Mouse (Mus musculus) lung, embryonic 14.5 days (tissue): ENCODE data around the gene Fars2. TPM values are rescaled to one million over a fixed set of nuclear protein-coding genes. Genes with fewer than 3 reads are reported as not detected.

Experiments used
- ATAC-seq: fragments of 200-750 bp; cut with Nextera tagmentation; 2 replicates; pipeline ENCODE4 v1.8.0; 2017; ENCODE audit warnings: mild to moderate bottlenecking, moderate TSS enrichment, moderate library complexity; ENCODE audit not compliant: insufficient read depth
- DNase-seq: peaks from one replicate; pipeline ENCODE4 v3.0.0-alpha.2; 2015
- H3K27ac ChIP-seq: fragments of 300-500 bp; sonication (generic); 2 replicates; pipeline ENCODE4 v1.5.1; 2014; ENCODE audit warnings: low read depth, mild to moderate bottlenecking, moderate library complexity
- H3K27me3 ChIP-seq: fragments of 300-500 bp; sonication (generic); 2 replicates; pipeline ENCODE4 v1.6.1; 2014; ENCODE audit warnings: low read length, control low read depth; ENCODE audit not compliant: insufficient read depth
- H3K36me3 ChIP-seq: fragments of 300-500 bp; sonication (generic); 2 replicates; pipeline ENCODE4 v1.6.1; 2014; ENCODE audit warnings: control low read depth; ENCODE audit not compliant: insufficient read depth
- H3K4me1 ChIP-seq: fragments of 300-500 bp; sonication (generic); 2 replicates; pipeline ENCODE4 v1.6.1; 2014; ENCODE audit warnings: antibody characterized with exemption, control low read depth; ENCODE audit not compliant: insufficient read depth
- H3K4me2 ChIP-seq: fragments of 300-500 bp; sonication (generic); 2 replicates; pipeline ENCODE4 v1.6.1; 2014; ENCODE audit warnings: mild to moderate bottlenecking
- H3K4me3 ChIP-seq: fragments of 300-500 bp; sonication (generic); 2 replicates; pipeline ENCODE4 v1.5.1; 2014; ENCODE audit warnings: low read depth, low read length
- H3K9ac ChIP-seq: fragments of 300-500 bp; sonication (generic); 2 replicates; pipeline ENCODE4 v1.6.1; 2014
- H3K9me3 ChIP-seq: fragments of 300-500 bp; sonication (generic); 2 replicates; pipeline ENCODE4 v1.6.1; 2016; ENCODE audit warnings: low read depth, low read length, control low read depth
- CTCF ChIP-seq: IDR thresholded peaks from 2 replicates; pipeline ENCODE4 v1.5.1; 2016; ENCODE audit warnings: antibody characterized with exemption, low read depth
- WGBS: fragments of 180-500 bp; shearing (Covaris S2); extraction: QIAGEN DNeasy Blood & Tissue Kit; methylation state at CpG from one replicate; pipeline ENCODE4 v1.1.7; 2014; 5-methylcytosine and 5-hydroxymethylcytosine counted together
- polyA plus RNA-seq: library from polyadenylated mRNA; unstranded; fragments of >200 nt; fragmentation: Nextera tagmentation; extraction: Ambion mirVana; gene quantifications from 2 replicates; pipeline ENCODE4 v1.2.1, GENCODE M21; 2014

Gene Fars2
- polyA plus RNA-seq, 1 experiment from 2014 or later = 29.3 TPM

GRCm38 (mm10) chr13:36367712-36368491 is 250.7 kb downstream of the Fars2 start:
- no peak for DNase-seq
- no peaks in the 10 kb centered on the region for H3K36me3 ChIP-seq
- no peaks in the 10 kb centered on the region for H3K27me3 ChIP-seq
- no peak overlapping the region for H3K4me2 ChIP-seq
- H3K4me1 ChIP-seq = no peaks in the 10 kb centered on the region
- no peak overlapping the region for H3K4me3 ChIP-seq
- H3K27ac ChIP-seq = no peak overlapping the region
- no peaks in the 10 kb centered on the region for H3K9me3 ChIP-seq
- no peak for ATAC-seq
- no peak overlapping the region for H3K9ac ChIP-seq
- no peak for TF ChIP-seq CTCF

- no peak overlapping the region for H3K9ac ChIP-seq
- DNase-seq = no peak
- no peak overlapping the region for H3K4me3 ChIP-seq
- no peak for TF ChIP-seq CTCF
- 79% methylated on average over 3 of the region's 3 CpGs for WGBS
- no peak for ATAC-seq
- H3K9me3 ChIP-seq = no peaks in the 10 kb centered on the region
- H3K4me1 ChIP-seq = no peaks in the 10 kb centered on the region
- no peak overlapping the region for H3K27ac ChIP-seq
- H3K4me2 ChIP-seq = no peak overlapping the region
- no peaks in the 10 kb centered on the region for H3K27me3 ChIP-seq
- no peaks in the 10 kb centered on the region for H3K36me3 ChIP-seq
These were observed 251.6 kb downstream of the Fars2 start for GRCm38 (mm10) chr13:36368799-36369198.

GRCm38 (mm10) chr13:36369400-36369799 is 252.2 kb downstream of the Fars2 start:
- WGBS = 75% methylated on average over 11 of the region's 11 CpGs
- no peak for TF ChIP-seq CTCF
- DNase-seq (no peak), ATAC-seq (no peak)
- H3K9ac ChIP-seq = no peak overlapping the region
- no peaks in the 10 kb centered on the region for H3K9me3 ChIP-seq
- no peak overlapping the region for H3K27ac ChIP-seq
- H3K4me3 ChIP-seq = no peak overlapping the region
- H3K27me3 ChIP-seq = no peaks in the 10 kb centered on the region
- no peaks in the 10 kb centered on the region for H3K4me1 ChIP-seq
- no peaks in the 10 kb centered on the region for H3K36me3 ChIP-seq
- H3K4me2 ChIP-seq = no peak overlapping the region

GRCm38 (mm10) chr13:36383236-36383635 is 266.0 kb downstream of the Fars2 start:
- H3K9ac ChIP-seq = no peak overlapping the region
- no peaks in the 10 kb centered on the region for H3K9me3 ChIP-seq
- 82% methylated on average over 2 of the region's 2 CpGs for WGBS
- no peak for DNase-seq
- H3K4me1 ChIP-seq = no peaks in the 10 kb centered on the region
- TF ChIP-seq CTCF = no peak
- H3K4me3 ChIP-seq = no peak overlapping the region
- no peak overlapping the region for H3K4me2 ChIP-seq
- H3K27ac ChIP-seq = no peak overlapping the region
- H3K27me3 ChIP-seq = no peaks in the 10 kb centered on the region
- ATAC-seq = no peak
- H3K36me3 ChIP-seq = no peaks in the 10 kb centered on the region

GRCm38 (mm10) chr13:36386074-36386473 is 268.9 kb downstream of the Fars2 start:
- Histone ChIP-seq H3K4me3 (no peak overlapping the region), H3K4me1 (no peaks in the 10 kb centered on the region), H3K36me3 (no peaks in the 10 kb centered on the region), H3K4me2 (no peak overlapping the region), H3K9ac (no peak overlapping the region), H3K9me3 (no peaks in the 10 kb centered on the region), H3K27ac (no peak overlapping the region), H3K27me3 (no peaks in the 10 kb centered on the region)
- no peak for TF ChIP-seq CTCF
- ATAC-seq (no peak), DNase-seq (no peak)
- WGBS = 71% methylated on average over 5 of the region's 5 CpGs

- Histone ChIP-seq H3K36me3 (no peaks in the 10 kb centered on the region), H3K9ac (no peak overlapping the region), H3K27me3 (no peaks in the 10 kb centered on the region), H3K4me3 (no peak overlapping the region), H3K27ac (no peak overlapping the region), H3K4me2 (no peak overlapping the region), H3K9me3 (no peaks in the 10 kb centered on the region), H3K4me1 (no peaks in the 10 kb centered on the region)
- no peak for ATAC-seq
- WGBS = 86% methylated on average over 7 of the region's 7 CpGs
- DNase-seq = no peak
- no peak for TF ChIP-seq CTCF
These were observed 274.7 kb downstream of the Fars2 start for GRCm38 (mm10) chr13:36391936-36392335.

GRCm38 (mm10) chr13:36392666-36393065 is 275.5 kb downstream of the Fars2 start:
- no peak overlapping the region for H3K27ac ChIP-seq
- no peak overlapping the region for H3K4me2 ChIP-seq
- WGBS = 69% methylated on average over 4 of the region's 4 CpGs
- ATAC-seq = no peak
- no peaks in the 10 kb centered on the region for H3K4me1 ChIP-seq
- H3K27me3 ChIP-seq = no peaks in the 10 kb centered on the region
- no peaks in the 10 kb centered on the region for H3K36me3 ChIP-seq
- no peaks in the 10 kb centered on the region for H3K9me3 ChIP-seq
- H3K9ac ChIP-seq = no peak overlapping the region
- DNase-seq = no peak
- H3K4me3 ChIP-seq = no peak overlapping the region
- TF ChIP-seq CTCF = no peak
